Mouse (Mus musculus) CH12.LX (cell line): ENCODE measurements around the gene 4930415O20Rik. TPM values are rescaled to one million over a fixed set of nuclear protein-coding genes. Genes with fewer than 3 reads are reported as not detected.

ENCODE experiments used
- DNase-seq: peaks from one replicate; pipeline ENCODE4 v3.0.0-alpha.2; 2013; ENCODE audit errors: extremely low read depth
- H3K27ac ChIP-seq: 2 replicates; pipeline ENCODE4 v1.5.1; 2012; ENCODE audit warnings: low read depth, mild to moderate bottlenecking, control low read depth, moderate library complexity; ENCODE audit not compliant: insufficient read depth
- H3K27me3 ChIP-seq: replicated peaks from 2 replicates; pipeline ENCODE3; 2012; ENCODE audit warnings: inconsistent platforms
- H3K36me3 ChIP-seq, 2 experiments: replicated peaks in 1 of 2; 2 replicates each; pipeline versions ENCODE3 to v1.6.1; 2012; ENCODE audit warnings: inconsistent platforms in 1 of 2, low read length in 1 of 2, mild to moderate bottlenecking in 1 of 2, mixed read lengths in 1 of 2, moderate library complexity in 1 of 2; ENCODE audit not compliant: control insufficient read depth in 1 of 2, insufficient read depth in 1 of 2
- H3K4me1 ChIP-seq, 2 experiments: 2 replicates each; pipeline ENCODE4 v1.6.1; 2012; ENCODE audit warnings: inconsistent platforms in 1 of 2, moderate library complexity in 1 of 2; ENCODE audit not compliant: insufficient read depth in 2 of 2, control insufficient read depth in 1 of 2
- H3K4me2 ChIP-seq: 2 replicates; pipeline ENCODE4 v1.6.1; 2012; ENCODE audit warnings: low read depth, mild to moderate bottlenecking, control low read depth; ENCODE audit not compliant: poor library complexity, insufficient read depth, severe bottlenecking
- H3K4me3 ChIP-seq, 3 experiments: fragments of 150-350 bp in 1 of 3; sonication (generic) in 1 of 3; replicated peaks in 1 of 3; 2 replicates each; pipeline versions ENCODE3 to v1.5.1; 2011 to 2012; ENCODE audit warnings: low read depth in 2 of 3, low read length in 2 of 3, mild to moderate bottlenecking in 2 of 3, moderate library complexity in 2 of 3, control low read depth in 1 of 3, improper control_type of control experiment in 1 of 3, inconsistent platforms in 1 of 3, mixed read lengths in 1 of 3; ENCODE audit not compliant: poor library complexity in 1 of 3
- H3K79me2 ChIP-seq: replicated peaks from 2 replicates; pipeline ENCODE4 v1.6.1; 2012; ENCODE audit warnings: mild to moderate bottlenecking, moderate library complexity; ENCODE audit not compliant: control insufficient read depth, poor library complexity, insufficient read depth, severe bottlenecking; ENCODE audit errors: extremely low read depth
- H3K9ac ChIP-seq: 2 replicates; pipeline ENCODE4 v1.6.1; 2012; ENCODE audit warnings: low read depth, mild to moderate bottlenecking, control low read depth, moderate library complexity; ENCODE audit not compliant: insufficient read depth
- H3K9me3 ChIP-seq: replicated peaks from 2 replicates; pipeline ENCODE3; 2012; ENCODE audit warnings: low read length, inconsistent platforms, mixed read lengths
- E2F4 ChIP-seq: IDR thresholded peaks from 2 replicates; pipeline ENCODE4 v1.6.1; 2011; ENCODE audit warnings: low read depth, low read length, improper control_type of control experiment; ENCODE audit not compliant: insufficient replicate concordance
- ELF1 ChIP-seq: IDR thresholded peaks from 2 replicates; pipeline ENCODE4 v1.6.1; 2014; ENCODE audit warnings: low read depth, mild to moderate bottlenecking, inconsistent platforms, low read length, improper control_type of control experiment
- JUN ChIP-seq: IDR thresholded peaks from 2 replicates; pipeline ENCODE4 v1.6.1; 2011; ENCODE audit warnings: low read depth, mild to moderate bottlenecking, low read length, improper control_type of control experiment, moderate library complexity; ENCODE audit not compliant: insufficient read depth
- KAT2A ChIP-seq: IDR thresholded peaks from 2 replicates; pipeline ENCODE4 v1.6.1; 2012; ENCODE audit warnings: low read length, improper control_type of control experiment, inconsistent platforms; ENCODE audit not compliant: insufficient replicate concordance
- MAX ChIP-seq: IDR thresholded peaks from 2 replicates; pipeline ENCODE4 v1.6.1; 2011; ENCODE audit warnings: low read length, improper control_type of control experiment
- MAZ ChIP-seq: IDR thresholded peaks from 2 replicates; pipeline ENCODE4 v1.6.1; 2012; ENCODE audit warnings: low read depth, mild to moderate bottlenecking, inconsistent platforms, low read length, improper control_type of control experiment, moderate library complexity
- MXI1 ChIP-seq: IDR thresholded peaks from 2 replicates; pipeline ENCODE4 v1.6.1; 2011; ENCODE audit warnings: mild to moderate bottlenecking, low read depth, low read length, improper control_type of control experiment
- MYC ChIP-seq: IDR thresholded peaks from 2 replicates; pipeline ENCODE4 v1.6.1; 2011; ENCODE audit warnings: low read depth, mild to moderate bottlenecking, improper control_type of control experiment, low read length
- NELFE ChIP-seq: IDR thresholded peaks from 2 replicates; pipeline ENCODE4 v1.6.1; 2011; ENCODE audit warnings: low read depth, low read length, improper control_type of control experiment
- PAX5 ChIP-seq: IDR thresholded peaks from 2 replicates; pipeline ENCODE4 v1.6.1; 2012; ENCODE audit warnings: low read length, inconsistent platforms, mixed read lengths
- POLR2A ChIP-seq: IDR thresholded peaks from 2 replicates; pipeline ENCODE4 v1.6.1; 2011; ENCODE audit warnings: low read depth, mild to moderate bottlenecking, improper control_type of control experiment, low read length
- POLR2AphosphoS2 ChIP-seq: IDR thresholded peaks from 2 replicates; pipeline ENCODE4 v1.6.1; 2011; ENCODE audit warnings: low read depth, low read length, improper control_type of control experiment
- SMC3 ChIP-seq: IDR thresholded peaks from 2 replicates; pipeline ENCODE4 v1.6.1; 2011; ENCODE audit warnings: low read depth, low read length, improper control_type of control experiment
- TBP ChIP-seq: conservative IDR thresholded peaks from 2 replicates; pipeline ENCODE4 v1.6.1; 2011; ENCODE audit warnings: low read depth, low read length, improper control_type of control experiment
- UBTF ChIP-seq: IDR thresholded peaks from 2 replicates; pipeline ENCODE4 v1.6.1; 2012; ENCODE audit warnings: low read depth, mild to moderate bottlenecking, inconsistent platforms, low read length, improper control_type of control experiment, moderate library complexity
- USF1 ChIP-seq: IDR thresholded peaks from 2 replicates; pipeline ENCODE4 v1.6.1; 2014; ENCODE audit warnings: low read depth, mild to moderate bottlenecking, inconsistent platforms, low read length, improper control_type of control experiment
- ZC3H11A ChIP-seq: IDR thresholded peaks from 2 replicates; pipeline ENCODE4 v1.6.1; 2012; ENCODE audit warnings: low read depth, mild to moderate bottlenecking, inconsistent platforms, low read length, improper control_type of control experiment
- ZMIZ1 ChIP-seq: IDR thresholded peaks from 2 replicates; pipeline ENCODE4 v1.6.1; 2012; ENCODE audit warnings: low read depth, mild to moderate bottlenecking, inconsistent platforms, low read length, improper control_type of control experiment
- dilution Hi-C: fragments of 300-500 bp; cut with MboI; formaldehyde crosslinking; loops from 2 replicates; pipeline ENCODE4 v1.14.3; 2020; ENCODE audit warnings: low sequenced_read_pairs; ENCODE audit not compliant: extremely low pct_unique_long_range_greater_than_20kb, extremely low pct_ligation_motif_present
- in situ Hi-C: fragments of 300-500 bp; cut with MboI; formaldehyde crosslinking; loops from 3 replicates; pipeline ENCODE4 v1.14.3; 2019; ENCODE audit warnings: low sequenced_read_pairs, low pct_ligation_motif_present, low pct_unique_long_range_greater_than_20kb, mixed read lengths
- polyA plus RNA-seq: library from polyadenylated mRNA; unstranded; fragments of >175 nt; gene quantifications from 2 replicates; pipeline ENCODE4 v1.2.1, GENCODE M21; 2012; ENCODE audit warnings: low read depth; ENCODE audit not compliant: insufficient read length
- total RNA-seq, 2 experiments: library from RNA; depleted of rRNA; stranded (reverse); fragments of 300-350 nt in 1 of 2; fragments of >200 nt in 1 of 2; gene quantifications; 2 replicates each; pipeline ENCODE4 v1.2.3; 2012 to 2014

4930415O20Rik gene
- total and polyA plus RNA-seq, 3 experiments: not detected

DNA sequence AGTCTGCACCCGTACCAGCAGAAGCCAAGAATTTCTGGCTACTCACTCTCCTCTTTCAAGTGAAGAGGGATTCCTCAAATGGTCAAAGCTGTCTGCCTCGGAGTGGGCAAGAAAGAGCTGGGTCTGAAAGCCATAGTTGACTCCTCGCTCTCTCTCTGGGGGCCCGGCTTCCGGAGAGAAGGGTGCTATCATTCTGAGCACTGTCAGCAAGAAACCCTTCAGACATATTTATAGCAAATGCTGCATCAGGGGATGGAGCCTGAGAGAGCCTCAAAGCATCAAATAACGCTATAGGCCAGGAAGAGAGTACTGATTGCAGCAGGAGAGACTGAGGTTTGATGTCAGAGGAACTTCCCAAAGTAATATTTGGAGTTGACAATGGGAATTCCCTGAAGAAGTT, 58.7 kb downstream of the 4930415O20Rik start:
- TF ChIP-seq MAX: no peak
- no peak for TF ChIP-seq JUN
- no peak for TF ChIP-seq ZMIZ1
- no peak for TF ChIP-seq E2F4
- TF ChIP-seq NELFE: no peak
- no peak for TF ChIP-seq MXI1
- TF ChIP-seq PAX5: no peak
- H3K9me3 ChIP-seq: peaks cover 6% of the 10 kb centered on the region
- dilution Hi-C loops: no loop called here
- peaks cover 12 to 41% of the 10 kb centered on the region in 2 experiments for H3K4me1 ChIP-seq
- H3K79me2 ChIP-seq: no peaks in the 10 kb centered on the region; the same call in 1 of the 2 replicates
- no peak for DNase-seq
- H3K9ac ChIP-seq: no peak overlapping the region
- H3K27me3 ChIP-seq: peaks cover 96% of the 10 kb centered on the region
- no peak overlapping the region for H3K4me2 ChIP-seq
- H3K4me3 ChIP-seq: no peak overlapping the region
- H3K36me3 ChIP-seq: no peaks in the 10 kb centered on the region
- in situ Hi-C loops: no loop called here
- no peak overlapping the region for H3K27ac ChIP-seq

GRCm38 (mm10) chr15:98630540-98630939, 59.7 kb downstream of the 4930415O20Rik start, which contains the start of gene Cacnb3:
Cacnb3 (plus strand) TSS chr15:98630840.
- dilution Hi-C loops: no loop called here
- Histone ChIP-seq H3K4me3 (peak within 1 kb of the TSS in 2 of 3 experiments; percentile 8 to 20), H3K9ac (no peak within 1 kb of the TSS)
- TF ChIP-seq KAT2A: no peak
- no peak for TF ChIP-seq SMC3
- no peak for TF ChIP-seq MAZ
- no peak for TF ChIP-seq POLR2AphosphoS2
- no peak for TF ChIP-seq TBP
- no peak for TF ChIP-seq POLR2A
- TF ChIP-seq UBTF: no peak
- TF ChIP-seq ELF1: no peak
- TF ChIP-seq USF1: no peak
- no peak for TF ChIP-seq ZC3H11A
- TF ChIP-seq MYC: no peak
- TF ChIP-seq, all 38 proteins: peak for 0
- H3K27me3 ChIP-seq: peaks cover 95% of the 10 kb centered on the region
- H3K9me3 ChIP-seq: peaks cover 6% of the 10 kb centered on the region
- no peaks in the 10 kb centered on the region for H3K36me3 ChIP-seq
- in situ Hi-C loops: loop anchor here (5.0 kb wide), 1 partner anchor 63 kb away; no protein-coding TSS in a partner anchor
- H3K27ac ChIP-seq: no peak within 1 kb of the TSS
- no peak for DNase-seq
- peak within 1 kb of the TSS; percentile 23 for H3K4me2 ChIP-seq
- H3K79me2 ChIP-seq: no peaks in the 10 kb centered on the region; the same call in 1 of the 2 replicates
- H3K4me1 ChIP-seq: peaks cover 12 to 45% of the 10 kb centered on the region in 2 experiments
